Mouse (Mus musculus): ENCODE data around the gene Fbxw22. TPM values are rescaled to one million over a fixed set of nuclear protein-coding genes. Genes with fewer than 3 reads are reported as not detected.
"Not testable (repeated sequence)": the region's sequence is repeated elsewhere in the genome, so short reads cannot be mapped to it uniquely, and the experiment has no call there.

Fbxw22 gene
- not detected in 2 replicates for total RNA-seq (2012; rRNA removed)

DNA sequence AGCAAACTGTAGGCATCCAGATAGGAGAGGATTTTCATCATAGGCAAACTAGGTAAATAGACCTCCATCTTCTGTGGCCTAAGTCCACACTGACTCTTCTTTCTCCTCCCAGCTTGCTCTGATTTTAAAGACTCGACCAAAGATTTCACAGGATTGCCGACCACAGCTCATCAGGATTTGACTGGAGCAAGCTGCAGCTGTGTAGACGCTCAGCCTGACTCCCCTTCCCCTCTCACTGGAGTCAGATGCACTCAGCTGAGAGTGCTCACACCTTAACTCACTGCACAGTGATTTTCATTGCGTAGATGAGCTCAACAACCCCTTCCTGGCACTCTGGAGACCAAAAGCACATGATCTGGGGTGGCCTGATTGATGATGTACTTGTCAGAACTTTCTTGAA is at the start of gene Fbxw22:
Gene Fbxw22, minus strand, starts transcription at position 101 of the 400 bp plus-strand sequence.
- H3K4me3 ChIP-seq (ENCODE audit: insufficient read depth in 1 of 2, low read depth in 1 of 2, low read length in 2 of 2, poor library complexity in 1 of 2, severe bottlenecking in 1 of 2); H3K27ac ChIP-seq (ENCODE audit: insufficient read depth, low read depth, low read length, poor library complexity, severe bottlenecking); H3K9me3 ChIP-seq (ENCODE audit: control insufficient read depth, insufficient read depth, low read depth, low read length); H3K36me3 ChIP-seq (ENCODE audit: control insufficient read depth, insufficient read depth, low read length, poor library complexity, severe bottlenecking); H3K4me1 ChIP-seq (ENCODE audit: control insufficient read depth in 2 of 2, insufficient read depth in 2 of 2, low read length in 2 of 2, poor library complexity in 1 of 2); H3K9ac ChIP-seq (ENCODE audit: insufficient read depth, low read depth, low read length, poor library complexity, severe bottlenecking); DNase-seq (ENCODE audit: low read depth, low spot score); in situ Hi-C loops (cut with MboI; ENCODE audit: low sequenced_read_pairs in 2 of 2, unreplicated experiment in 2 of 2): not testable (repeated sequence)

DNA sequence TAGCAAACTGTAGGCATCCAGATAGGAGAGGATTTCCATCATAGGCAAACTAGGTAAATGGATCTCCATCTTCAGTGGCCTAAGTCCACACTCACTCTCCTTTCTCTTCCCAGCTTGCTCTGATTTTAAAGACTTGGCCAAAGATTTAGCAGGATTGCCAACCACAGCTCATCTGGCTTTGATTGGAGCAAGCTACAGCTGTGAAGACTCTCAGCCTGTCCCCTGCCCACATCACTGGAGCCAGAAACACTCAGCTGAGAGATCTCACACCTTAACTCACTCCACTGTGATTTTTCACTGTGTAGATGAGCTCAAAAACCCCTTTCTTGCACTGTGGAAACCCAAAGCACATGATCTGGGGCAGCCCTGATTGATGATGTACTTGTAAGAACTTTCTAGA is 44.9 kb upstream of the Fbxw22 start, which contains the start of gene Fbxw16:
Gene Fbxw16, minus strand, starts transcription at position 101 of the 400 bp plus-strand sequence.
- no peaks in the 10 kb centered on the region for H3K9me3 ChIP-seq (ENCODE audit: control insufficient read depth, insufficient read depth, low read depth, low read length)
- in situ Hi-C loops (cut with MboI; ENCODE audit: low sequenced_read_pairs in 2 of 2, unreplicated experiment in 2 of 2): no loop called here
- no peak within 1 kb of the TSS for H3K4me3 ChIP-seq (ENCODE audit: insufficient read depth in 1 of 2, low read depth in 1 of 2, low read length in 2 of 2, poor library complexity in 1 of 2, severe bottlenecking in 1 of 2)
- H3K27ac ChIP-seq (ENCODE audit: insufficient read depth, low read depth, low read length, poor library complexity, severe bottlenecking): no peak within 1 kb of the TSS
- TF ChIP-seq ZC3H11A (IDR thresholded peaks at IDR 0.05; ENCODE audit: borderline replicate concordance, low read depth, low read length): no peak
- no peak for TF ChIP-seq MAFK (IDR thresholded peaks at IDR 0.05; ENCODE audit: insufficient read depth, low read depth, low read length)
- no peak for TF ChIP-seq CHD2 (IDR thresholded peaks at IDR 0.05; ENCODE audit: low read depth, low read length)
- TF ChIP-seq HCFC1 (IDR thresholded peaks at IDR 0.05; ENCODE audit: borderline replicate concordance, insufficient read depth, low read length): no peak
- no peak for TF ChIP-seq ZNF384 (IDR thresholded peaks at IDR 0.05; ENCODE audit: low read depth, low read length)
- no peaks in the 10 kb centered on the region for H3K4me1 ChIP-seq (ENCODE audit: control insufficient read depth in 2 of 2, insufficient read depth in 2 of 2, low read length in 2 of 2, poor library complexity in 1 of 2)
- no peak for DNase-seq (ENCODE audit: low read depth, low spot score)
- H3K9ac ChIP-seq (ENCODE audit: insufficient read depth, low read depth, low read length, poor library complexity, severe bottlenecking): no peak within 1 kb of the TSS
- no peaks in the 10 kb centered on the region for H3K36me3 ChIP-seq (ENCODE audit: control insufficient read depth, insufficient read depth, low read length, poor library complexity, severe bottlenecking)

DNA sequence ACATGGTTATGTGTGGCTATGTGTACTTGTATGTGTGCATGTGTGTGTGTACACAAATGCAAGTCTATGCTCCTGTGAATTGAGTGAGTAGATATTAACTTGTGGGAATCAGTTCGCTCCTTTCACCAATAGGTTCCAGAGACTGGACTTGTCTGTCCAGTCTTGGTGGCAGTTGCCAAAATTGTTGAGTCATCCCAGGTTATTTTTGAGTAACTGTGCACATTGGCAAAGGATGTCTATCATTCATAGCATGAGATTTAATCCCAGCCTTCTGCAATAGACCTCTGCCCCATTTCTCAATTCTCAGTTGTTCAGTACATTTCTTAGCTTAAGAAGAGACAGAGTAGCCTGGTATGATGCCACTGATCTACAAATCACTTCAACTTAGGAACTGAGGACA is 28.9 kb upstream of the Fbxw22 start:
- Histone ChIP-seq H3K36me3 (ENCODE audit: control insufficient read depth, insufficient read depth, low read length, poor library complexity, severe bottlenecking) (no peaks in the 10 kb centered on the region), H3K4me1 (ENCODE audit: control insufficient read depth in 2 of 2, insufficient read depth in 2 of 2, low read length in 2 of 2, poor library complexity in 1 of 2) (no peaks in the 10 kb centered on the region), H3K9me3 (ENCODE audit: control insufficient read depth, insufficient read depth, low read depth, low read length) (no peaks in the 10 kb centered on the region), H3K4me3 (ENCODE audit: insufficient read depth in 1 of 2, low read depth in 1 of 2, low read length in 2 of 2, poor library complexity in 1 of 2, severe bottlenecking in 1 of 2) (no peak overlapping the region), H3K9ac (ENCODE audit: insufficient read depth, low read depth, low read length, poor library complexity, severe bottlenecking) (no peak overlapping the region), H3K27ac (ENCODE audit: insufficient read depth, low read depth, low read length, poor library complexity, severe bottlenecking) (no peak overlapping the region)
- no peak for TF ChIP-seq ZC3H11A (IDR thresholded peaks at IDR 0.05; ENCODE audit: borderline replicate concordance, low read depth, low read length)
- no peak for TF ChIP-seq MAFK (IDR thresholded peaks at IDR 0.05; ENCODE audit: insufficient read depth, low read depth, low read length)
- no peak for TF ChIP-seq HCFC1 (IDR thresholded peaks at IDR 0.05; ENCODE audit: borderline replicate concordance, insufficient read depth, low read length)
- no peak for TF ChIP-seq CHD2 (IDR thresholded peaks at IDR 0.05; ENCODE audit: low read depth, low read length)
- TF ChIP-seq ZNF384 (IDR thresholded peaks at IDR 0.05; ENCODE audit: low read depth, low read length): no peak
- DNase-seq (ENCODE audit: low read depth, low spot score): no peak
- in situ Hi-C loops (cut with MboI; ENCODE audit: low sequenced_read_pairs in 2 of 2, unreplicated experiment in 2 of 2): no loop called here

DNA sequence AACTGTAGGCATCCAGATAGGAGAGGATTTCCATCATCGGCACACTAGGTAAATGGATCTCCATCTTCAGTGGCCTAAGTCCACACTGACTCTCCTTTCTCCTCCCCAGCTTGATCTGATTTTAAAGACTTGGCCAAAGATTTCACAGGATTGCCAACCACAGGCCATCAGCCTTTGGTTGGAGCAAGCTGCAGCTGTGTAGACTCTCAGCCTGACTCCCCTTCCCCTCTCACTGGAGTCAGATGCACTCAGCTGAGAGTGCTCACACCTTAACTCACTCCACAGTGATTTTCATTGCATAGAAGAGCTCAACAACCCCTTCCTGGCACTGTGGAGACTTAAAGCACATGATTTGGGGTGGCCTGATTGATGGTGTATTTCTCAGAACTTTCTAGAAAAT is 64.5 kb downstream of the Fbxw22 start, which contains the start of gene Fbxw28:
Gene Fbxw28, minus strand, starts transcription at position 101 of the 400 bp plus-strand sequence.
- in situ Hi-C loops (cut with MboI; ENCODE audit: low sequenced_read_pairs in 2 of 2, unreplicated experiment in 2 of 2); H3K9ac ChIP-seq (ENCODE audit: insufficient read depth, low read depth, low read length, poor library complexity, severe bottlenecking); DNase-seq (ENCODE audit: low read depth, low spot score); H3K4me1 ChIP-seq (ENCODE audit: control insufficient read depth in 2 of 2, insufficient read depth in 2 of 2, low read length in 2 of 2, poor library complexity in 1 of 2); H3K27ac ChIP-seq (ENCODE audit: insufficient read depth, low read depth, low read length, poor library complexity, severe bottlenecking); H3K9me3 ChIP-seq (ENCODE audit: control insufficient read depth, insufficient read depth, low read depth, low read length); H3K4me3 ChIP-seq (ENCODE audit: insufficient read depth in 1 of 2, low read depth in 1 of 2, low read length in 2 of 2, poor library complexity in 1 of 2, severe bottlenecking in 1 of 2); H3K36me3 ChIP-seq (ENCODE audit: control insufficient read depth, insufficient read depth, low read length, poor library complexity, severe bottlenecking): not testable (repeated sequence)

Other genes starting within 250 kb of the Fbxw22 start
- gene Fbxw21, start 242.3 kb downstream of the Fbxw22 start, total RNA-seq (2012; rRNA removed): not detected in 2 replicates
- not detected in 2 replicates for gene Fbxw13, start 208.3 kb downstream of the Fbxw22 start, total RNA-seq (2012; rRNA removed)
- not detected in 2 replicates for gene Fbxw20, start 169.5 kb downstream of the Fbxw22 start, total RNA-seq (2012; rRNA removed)
- gene Fbxw14, start 116.6 kb downstream of the Fbxw22 start, total RNA-seq (2012; rRNA removed): not detected in 2 replicates
- not detected in 2 replicates for gene Fbxw28, start 64.6 kb downstream of the Fbxw22 start, total RNA-seq (2012; rRNA removed)
- gene Fbxw16, start 44.8 kb upstream of the Fbxw22 start, total RNA-seq (2012; rRNA removed): not detected in 2 replicates
- not detected in 2 replicates for gene Fbxw19, start 91.6 kb upstream of the Fbxw22 start, total RNA-seq (2012; rRNA removed)
- gene Fbxw15, start 164.0 kb upstream of the Fbxw22 start, total RNA-seq (2012; rRNA removed): not detected in 2 replicates
- gene Fbxw24, start 221.8 kb upstream of the Fbxw22 start, total RNA-seq (2012; rRNA removed): not detected in 2 replicates

Measured in ES-E14 (cell line).